Mouse (Mus musculus): ENCODE data around the gene 9430097D07Rik.

Gene 9430097D07Rik

GRCm38 (mm10) chr2:32575586-32576160, at the start of gene 9430097D07Rik:
Gene 9430097D07Rik (minus strand): TSS chr2:32575684.
- DNase-seq: peak; percentile 79

DNA sequence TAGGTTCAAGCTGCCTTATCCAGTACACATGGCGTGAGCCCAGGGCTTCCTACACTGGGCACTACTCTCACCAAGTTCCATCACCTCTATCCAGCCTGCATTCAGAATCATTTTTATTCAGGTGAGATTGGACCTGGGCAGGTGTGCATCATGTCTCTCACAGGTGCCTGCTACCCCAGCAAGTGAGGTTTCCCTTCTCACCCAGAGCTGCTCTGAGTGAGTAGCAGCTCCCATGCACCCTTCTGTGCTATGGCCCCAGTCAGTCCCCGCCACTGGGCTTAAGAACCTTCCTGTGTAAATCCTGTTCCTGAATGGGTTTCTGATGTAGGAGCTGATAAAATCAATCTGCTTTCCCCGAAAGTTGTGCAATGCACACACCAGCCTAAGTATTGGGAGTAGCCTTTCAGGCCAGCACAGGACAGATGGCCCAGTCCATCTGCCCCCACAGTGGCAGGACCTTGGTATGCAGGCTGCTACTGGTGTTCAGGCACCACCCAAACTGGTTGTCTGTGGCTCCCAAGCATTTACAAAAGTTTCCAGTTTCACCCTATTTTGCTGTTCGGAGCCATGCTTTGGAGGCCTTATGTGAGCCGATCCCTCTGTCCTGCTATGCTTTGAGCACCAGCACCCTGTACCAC, 48.7 kb upstream of the 9430097D07Rik start:
- DNase-seq: peak; percentile 45

DNA sequence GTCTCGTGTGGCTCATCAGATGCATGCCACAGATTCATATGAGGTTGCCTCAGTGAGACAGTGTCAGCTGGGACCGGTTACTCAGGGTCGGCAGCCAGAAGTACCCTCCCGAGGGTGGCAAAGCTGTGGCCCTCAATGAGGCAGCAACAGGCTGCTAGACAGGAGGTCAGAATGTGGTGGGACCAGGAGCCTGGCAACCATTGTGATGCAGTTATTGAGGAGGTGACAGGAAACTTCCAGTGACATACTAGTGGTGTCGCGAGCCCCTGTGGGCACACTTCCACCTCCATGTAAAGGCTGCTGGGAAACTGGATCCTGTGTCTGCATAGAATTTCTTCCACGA, 46.0 kb upstream of the 9430097D07Rik start, which contains the start of gene Ak1:
Gene Ak1, plus strand, starts transcription at position 242 of the 343 bp plus-strand sequence.
- peak; percentile 38 for DNase-seq

- no peak for DNase-seq
Measured at GRCm38 (mm10) chr2:32620682-32621516, 45.4 kb upstream of the 9430097D07Rik start.

DNA sequence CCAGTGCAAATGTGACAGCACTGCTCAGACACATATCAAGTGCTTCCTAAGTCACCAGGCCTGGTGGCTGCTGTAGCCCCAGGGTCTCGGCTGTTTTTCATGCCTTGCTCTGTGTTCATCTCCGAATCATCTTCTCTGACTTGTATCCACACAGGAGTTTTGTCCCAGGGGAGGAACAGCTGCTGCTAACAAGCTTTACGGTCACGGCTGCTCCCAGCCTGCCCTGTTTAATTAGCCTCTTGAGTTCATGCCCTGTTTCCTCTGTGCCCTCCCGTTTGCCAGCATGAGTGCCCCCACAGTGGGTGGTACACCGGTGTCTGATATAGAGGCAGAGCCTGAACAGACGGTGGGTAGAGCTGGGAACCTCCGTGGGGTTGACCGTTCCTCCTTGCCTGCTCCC, 42.6 kb upstream of the 9430097D07Rik start:
- no peak for DNase-seq

DNA sequence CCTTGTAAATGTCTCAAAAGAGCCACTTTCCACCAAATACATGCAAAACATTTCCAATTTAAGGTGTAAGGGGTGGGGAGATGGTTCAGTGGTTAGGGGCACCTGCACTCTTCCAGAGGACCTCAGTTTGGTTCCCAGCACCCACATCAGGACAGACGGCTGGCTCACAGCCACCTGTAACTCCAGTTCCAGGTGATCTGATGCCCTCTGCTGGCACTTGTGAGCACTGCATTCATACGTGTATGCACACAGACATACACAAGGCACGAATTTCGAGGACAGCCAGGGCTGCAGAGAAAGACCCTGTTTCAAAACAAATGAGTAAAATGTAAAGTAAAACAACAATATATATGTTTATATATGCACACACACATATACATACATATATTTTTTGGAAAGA, 42.1 kb upstream of the 9430097D07Rik start:
- no peak for DNase-seq

- DNase-seq: no peak
Measured at GRCm38 (mm10) chr2:32617109-32617508, 41.6 kb upstream of the 9430097D07Rik start.

DNA sequence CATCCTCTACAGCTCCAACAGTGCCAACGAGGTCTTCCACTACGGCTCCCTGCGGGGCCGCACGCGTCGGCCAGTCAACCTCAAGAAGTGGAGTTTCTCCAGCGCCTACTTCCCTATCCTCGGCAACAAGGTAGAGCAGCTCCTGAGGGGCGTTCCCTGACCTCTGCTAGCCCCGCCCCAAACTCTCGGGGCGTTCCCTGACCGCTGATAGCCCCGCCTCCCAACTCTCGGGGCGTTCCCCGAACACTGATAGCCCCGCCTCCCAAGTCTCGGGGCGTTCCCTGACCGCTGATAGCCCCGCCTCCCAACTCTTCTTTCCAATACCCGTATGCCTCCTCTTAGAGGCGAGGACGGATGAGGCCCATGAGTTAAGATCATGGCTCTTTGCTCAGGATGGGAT, 36.8 kb upstream of the 9430097D07Rik start:
- no peak for DNase-seq

- no peak for DNase-seq
Measured at GRCm38 (mm10) chr2:32610610-32611229, 35.2 kb upstream of the 9430097D07Rik start.

- no peak for DNase-seq
Measured at GRCm38 (mm10) chr2:32608778-32609435, 33.4 kb upstream of the 9430097D07Rik start.

DNA sequence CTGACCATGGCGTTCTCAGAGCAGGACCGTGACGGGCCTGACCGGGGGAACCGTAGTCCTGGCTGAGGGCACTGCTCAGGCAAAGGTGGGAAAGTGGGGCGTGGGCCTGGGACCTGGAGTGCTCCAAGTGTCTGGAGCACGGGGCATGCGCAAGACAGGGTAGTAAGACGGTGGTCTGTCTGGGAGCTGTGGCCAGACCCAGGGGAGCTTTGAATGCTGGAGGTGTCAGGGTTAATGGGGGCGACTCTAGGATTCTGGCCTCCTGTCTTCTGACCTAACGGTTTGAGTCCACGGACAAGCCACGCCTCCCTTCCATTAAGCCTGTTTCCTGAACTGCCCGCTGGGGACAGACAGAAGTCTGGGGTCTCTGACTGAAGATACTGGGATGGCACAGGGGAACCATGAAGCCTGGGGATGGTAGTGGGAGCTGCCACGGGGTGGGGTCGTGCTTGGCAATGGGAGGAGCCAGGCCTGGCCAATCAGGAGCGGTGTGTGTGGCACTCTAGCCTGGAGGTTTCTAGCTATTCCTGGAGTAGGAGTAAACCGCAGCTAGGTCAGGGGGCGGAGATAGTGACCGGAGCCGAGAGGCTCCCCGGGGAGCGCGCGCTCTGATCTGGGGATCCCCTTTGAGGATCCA, 32.8 kb upstream of the 9430097D07Rik start:
- DNase-seq: peak; percentile 82

- DNase-seq: peak; percentile 77
Measured at GRCm38 (mm10) chr2:32607262-32607947, 31.9 kb upstream of the 9430097D07Rik start.

GRCm38 (mm10) chr2:32606161-32607142, 31.0 kb upstream of the 9430097D07Rik start:
- DNase-seq: peak; percentile 91

DNA sequence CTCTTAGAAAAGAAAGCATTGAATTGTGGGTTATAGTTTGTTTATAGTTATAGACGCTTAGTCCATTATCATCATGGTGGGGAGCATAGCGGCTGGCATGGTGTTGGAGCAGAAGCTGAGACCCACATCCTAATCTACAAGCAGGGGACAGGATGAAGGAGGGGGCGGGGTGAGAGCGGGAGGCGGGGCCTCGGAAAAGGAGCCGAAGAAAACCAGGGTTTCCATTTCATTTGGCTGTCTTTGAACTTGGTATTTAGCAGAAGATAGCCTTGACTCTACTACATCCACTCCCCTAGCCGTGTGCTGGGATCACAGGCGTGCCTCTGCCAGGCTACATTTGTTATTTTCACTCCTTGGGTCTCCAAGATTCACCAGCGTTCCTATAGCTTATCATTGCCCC, 29.1 kb upstream of the 9430097D07Rik start:
- DNase-seq: no peak

GRCm38 (mm10) chr2:32602600-32603054, 27.1 kb upstream of the 9430097D07Rik start:
- peak; percentile 88 for DNase-seq

DNA sequence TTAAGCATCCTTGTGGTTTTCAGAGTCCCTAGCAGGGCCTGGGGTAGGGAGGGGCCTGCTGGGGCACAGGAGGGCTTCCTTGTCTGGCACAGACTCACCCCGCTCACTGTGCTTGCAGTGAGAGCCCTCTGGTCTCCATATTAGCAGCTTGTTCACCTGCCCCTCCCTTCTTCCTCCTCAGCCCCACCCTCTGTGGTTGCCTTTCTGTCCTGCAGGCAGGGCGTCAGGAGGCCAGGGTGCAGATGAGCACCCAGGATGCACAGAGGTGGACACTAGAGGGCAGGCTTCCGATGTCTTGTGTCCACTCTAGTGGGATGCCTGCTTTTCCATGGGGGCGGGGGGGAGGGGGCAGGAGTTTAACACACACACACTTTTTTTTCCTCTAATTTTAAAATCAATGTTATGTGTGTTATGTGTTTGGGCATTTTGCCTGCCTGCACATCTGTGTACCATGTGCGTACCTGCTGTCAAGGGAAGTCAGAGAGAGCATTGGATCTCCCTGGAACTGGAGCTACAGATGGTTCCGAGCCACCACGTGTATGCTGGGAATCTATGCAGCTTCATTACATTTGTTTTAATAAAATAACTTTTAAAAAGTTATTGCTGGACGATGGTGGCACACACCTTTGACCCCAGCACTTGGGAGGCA, 26.1 kb upstream of the 9430097D07Rik start:
- DNase-seq: peak; percentile 77

DNA sequence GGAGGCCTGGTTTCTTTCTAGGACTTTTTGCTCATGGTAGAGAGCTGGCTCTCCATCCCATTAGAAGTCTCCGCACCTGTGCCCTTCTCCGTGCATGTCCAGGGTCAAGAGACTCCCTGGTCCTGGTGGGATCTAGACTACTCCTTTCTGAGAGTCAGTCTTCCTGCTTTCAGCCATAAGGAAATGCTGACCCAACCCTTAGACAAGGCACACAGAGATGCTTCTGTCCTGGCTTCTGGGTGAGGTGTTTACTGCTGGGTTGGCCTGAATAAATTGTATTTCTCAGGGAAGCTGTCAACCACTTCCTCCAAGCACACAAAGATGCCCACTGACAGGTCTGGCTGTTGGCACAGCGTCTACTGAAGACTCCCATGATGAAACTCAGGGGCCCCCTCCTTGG, 23.9 kb upstream of the 9430097D07Rik start, which contains the start of gene St6galnac6:
Gene St6galnac6, plus strand, starts transcription at position 301 of the 400 bp plus-strand sequence.
- no peak for DNase-seq

DNA sequence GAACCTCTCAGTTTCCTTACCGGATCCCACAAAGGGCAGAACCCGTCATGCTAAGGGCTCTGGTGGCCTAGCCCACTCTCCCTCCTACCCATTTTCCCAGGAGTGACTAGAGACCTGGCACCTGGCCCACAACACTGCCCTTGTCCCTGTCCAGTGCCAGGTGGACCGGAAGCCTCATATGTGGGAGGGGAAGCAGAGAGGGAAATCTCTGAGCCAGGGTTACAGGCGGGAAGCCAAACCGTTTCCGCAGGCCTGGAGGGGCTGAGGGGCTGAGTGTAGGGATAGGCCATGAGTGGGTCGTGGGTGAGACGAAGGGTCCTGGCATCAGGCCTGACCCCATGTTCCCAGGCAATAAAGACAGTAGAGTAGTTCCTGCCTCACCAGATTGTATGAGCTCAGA, 23.0 kb upstream of the 9430097D07Rik start:
- DNase-seq: peak; percentile 80

- no peak for DNase-seq
Measured at GRCm38 (mm10) chr2:32597699-32598098, 22.2 kb upstream of the 9430097D07Rik start.

GRCm38 (mm10) chr2:32597248-32597647, 21.8 kb upstream of the 9430097D07Rik start:
- no peak for DNase-seq
